Mouse (Mus musculus) yolk sac, embryonic 10.5 days (tissue): ENCODE data around the gene Gm732.

ENCODE experiments used
- DNase-seq: peaks from one replicate; pipeline ENCODE4 v3.0.0-alpha.2; 2017; ENCODE audit warnings: low spot score

Gm732 gene

GRCm38 (mm10) chrX:107948365-107948764 is at the start of gene Gm732:
TSS of gene Gm732 (minus strand) at chrX:107948465.
- no peak for DNase-seq
